Mouse (Mus musculus) urinary bladder, postnatal 14 days (tissue): ENCODE measurements around the gene Pcyt1a.
"Not testable (repeated sequence)": the region's sequence is repeated elsewhere in the genome, so short reads cannot be mapped to it uniquely, and the experiment has no call there.

ENCODE experiments used
- DNase-seq: peaks from one replicate; pipeline ENCODE4 v3.0.0; 2021; ENCODE audit warnings: low spot score

Pcyt1a gene

GRCm38 (mm10) chr16:32434066-32434465, 3.3 kb downstream of the Pcyt1a start:
- DNase-seq, result no peak

- no peak for DNase-seq
Observed at GRCm38 (mm10) chr16:32434691-32435090, 4.0 kb downstream of the Pcyt1a start.

GRCm38 (mm10) chr16:32436657-32437056, 5.9 kb downstream of the Pcyt1a start:
- DNase-seq, result no peak

GRCm38 (mm10) chr16:32437266-32437665, 6.5 kb downstream of the Pcyt1a start:
- DNase-seq, result no peak

- DNase-seq, result no peak
Observed at GRCm38 (mm10) chr16:32441432-32441831, 10.7 kb downstream of the Pcyt1a start.

- DNase-seq, result not testable (repeated sequence)
Observed at GRCm38 (mm10) chr16:32444615-32445014, 13.9 kb downstream of the Pcyt1a start.

GRCm38 (mm10) chr16:32445558-32445957, 14.8 kb downstream of the Pcyt1a start:
- no peak for DNase-seq

GRCm38 (mm10) chr16:32446563-32447138, 15.9 kb downstream of the Pcyt1a start:
- DNase-seq, result no peak

- no peak for DNase-seq
Observed at GRCm38 (mm10) chr16:32449665-32450064, 18.9 kb downstream of the Pcyt1a start.

- no peak for DNase-seq
Observed at GRCm38 (mm10) chr16:32450133-32450532, 19.4 kb downstream of the Pcyt1a start.

GRCm38 (mm10) chr16:32453102-32453501, 22.4 kb downstream of the Pcyt1a start:
- no peak for DNase-seq

GRCm38 (mm10) chr16:32454646-32455045, 23.9 kb downstream of the Pcyt1a start:
- no peak for DNase-seq

- DNase-seq, result no peak
Observed at GRCm38 (mm10) chr16:32456086-32456485, 25.4 kb downstream of the Pcyt1a start.

- DNase-seq, result no peak
Observed at GRCm38 (mm10) chr16:32456761-32457160, 26.0 kb downstream of the Pcyt1a start.

- peak; percentile 50 for DNase-seq
Observed at GRCm38 (mm10) chr16:32457589-32458386, 27.1 kb downstream of the Pcyt1a start.

- no peak for DNase-seq
Observed at GRCm38 (mm10) chr16:32460518-32460917, 29.8 kb downstream of the Pcyt1a start.

GRCm38 (mm10) chr16:32461713-32462112, 31.0 kb downstream of the Pcyt1a start:
- DNase-seq, result no peak

- no peak for DNase-seq
Observed at GRCm38 (mm10) chr16:32462950-32463349, 32.2 kb downstream of the Pcyt1a start.

- peak; percentile 11 for DNase-seq
Observed at GRCm38 (mm10) chr16:32463426-32463825, 32.7 kb downstream of the Pcyt1a start.

- no peak for DNase-seq
Observed at GRCm38 (mm10) chr16:32464908-32465307, 34.2 kb downstream of the Pcyt1a start.

- DNase-seq, result no peak
Observed at GRCm38 (mm10) chr16:32468488-32468887, 37.8 kb downstream of the Pcyt1a start.

- no peak for DNase-seq
Observed at GRCm38 (mm10) chr16:32469404-32470105, 38.8 kb downstream of the Pcyt1a start.
